Mouse (Mus musculus): ENCODE data around the gene Zfp668. TPM values are rescaled to one million over a fixed set of nuclear protein-coding genes. Genes with fewer than 3 reads are reported as not detected.
"Not testable (repeated sequence)": the region's sequence is repeated elsewhere in the genome, so short reads cannot be mapped to it uniquely, and the experiment has no call there.

Gene Zfp668
- polyA plus RNA-seq, 1 experiment from 2014 or later = 32.5 TPM

- no peak overlapping the region for H3K4me2 ChIP-seq
Measured at GRCm38 (mm10) chr7:127867641-127868040, 9.0 kb downstream of the Zfp668 start.

GRCm38 (mm10) chr7:127866434-127866833, 10.2 kb downstream of the Zfp668 start:
- 93% methylated on average over 12 of the region's 12 CpGs for WGBS
- Histone ChIP-seq H3K9me3 (no peaks in the 10 kb centered on the region), H3K4me2 (no peak overlapping the region), H3K27me3 (no peaks in the 10 kb centered on the region), H3K4me1 (replicated peaks) (peaks cover 12% of the 10 kb centered on the region), H3K27ac (replicated peaks) (no peak overlapping the region), H3K9ac (no peak overlapping the region), H3K36me3 (peaks cover 64% of the 10 kb centered on the region), H3K4me3 (no peak overlapping the region)
- ATAC-seq (ENCODE audit: low read depth) = no peak

More at GRCm38 (mm10) chr7:127867641-127868040, 9.0 kb downstream of the Zfp668 start:
- Histone ChIP-seq H3K9ac (no peak overlapping the region), H3K27me3 (no peaks in the 10 kb centered on the region), H3K4me1 (replicated peaks) (peaks cover 12% of the 10 kb centered on the region), H3K4me3 (no peak overlapping the region), H3K36me3 (peaks cover 70% of the 10 kb centered on the region), H3K9me3 (no peaks in the 10 kb centered on the region), H3K27ac (replicated peaks) (no peak overlapping the region)
- WGBS = 97% methylated on average over 18 of the region's 18 CpGs
- ATAC-seq (ENCODE audit: low read depth) = no peak

DNA sequence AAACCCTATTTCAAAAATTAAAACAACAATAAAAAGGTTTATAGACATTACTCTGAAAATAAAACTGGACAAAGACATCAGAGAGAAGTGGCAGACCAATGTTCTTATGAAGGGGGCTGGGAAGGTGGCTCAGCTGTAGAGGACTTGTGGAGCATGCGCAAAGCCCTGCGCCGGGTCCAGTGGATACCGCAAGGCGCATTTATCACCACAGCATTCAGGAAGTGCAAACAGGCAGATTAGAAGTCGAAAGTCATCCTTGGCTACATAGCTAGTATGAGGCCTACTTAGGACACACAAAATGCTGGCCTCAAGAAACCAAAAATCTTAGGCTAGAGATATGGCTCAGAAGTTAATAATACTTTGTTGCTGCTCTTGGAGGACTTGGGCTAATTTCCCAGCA, 18.4 kb downstream of the Zfp668 start:
- Histone ChIP-seq H3K9ac (no peak overlapping the region), H3K27ac (replicated peaks) (no peak overlapping the region), H3K4me2 (no peak overlapping the region), H3K4me3 (no peak overlapping the region), H3K27me3 (no peaks in the 10 kb centered on the region), H3K9me3 (no peaks in the 10 kb centered on the region), H3K36me3 (peaks cover 7% of the 10 kb centered on the region; the same call in 1 of the 2 replicates), H3K4me1 (replicated peaks) (no peaks in the 10 kb centered on the region)
- 91% methylated on average over 6 of the region's 6 CpGs for WGBS
- ATAC-seq (ENCODE audit: low read depth) = no peak

GRCm38 (mm10) chr7:127850906-127851305, 25.7 kb downstream of the Zfp668 start:
- Histone ChIP-seq H3K4me1 (replicated peaks) (no peaks in the 10 kb centered on the region), H3K9ac (no peak overlapping the region), H3K9me3 (no peaks in the 10 kb centered on the region), H3K27ac (replicated peaks) (no peak overlapping the region), H3K4me2 (no peak overlapping the region), H3K27me3 (no peaks in the 10 kb centered on the region), H3K4me3 (no peak overlapping the region), H3K36me3 (no peaks in the 10 kb centered on the region)
- WGBS = 76% methylated on average over 5 of the region's 5 CpGs
- ATAC-seq (ENCODE audit: low read depth) = no peak

DNA sequence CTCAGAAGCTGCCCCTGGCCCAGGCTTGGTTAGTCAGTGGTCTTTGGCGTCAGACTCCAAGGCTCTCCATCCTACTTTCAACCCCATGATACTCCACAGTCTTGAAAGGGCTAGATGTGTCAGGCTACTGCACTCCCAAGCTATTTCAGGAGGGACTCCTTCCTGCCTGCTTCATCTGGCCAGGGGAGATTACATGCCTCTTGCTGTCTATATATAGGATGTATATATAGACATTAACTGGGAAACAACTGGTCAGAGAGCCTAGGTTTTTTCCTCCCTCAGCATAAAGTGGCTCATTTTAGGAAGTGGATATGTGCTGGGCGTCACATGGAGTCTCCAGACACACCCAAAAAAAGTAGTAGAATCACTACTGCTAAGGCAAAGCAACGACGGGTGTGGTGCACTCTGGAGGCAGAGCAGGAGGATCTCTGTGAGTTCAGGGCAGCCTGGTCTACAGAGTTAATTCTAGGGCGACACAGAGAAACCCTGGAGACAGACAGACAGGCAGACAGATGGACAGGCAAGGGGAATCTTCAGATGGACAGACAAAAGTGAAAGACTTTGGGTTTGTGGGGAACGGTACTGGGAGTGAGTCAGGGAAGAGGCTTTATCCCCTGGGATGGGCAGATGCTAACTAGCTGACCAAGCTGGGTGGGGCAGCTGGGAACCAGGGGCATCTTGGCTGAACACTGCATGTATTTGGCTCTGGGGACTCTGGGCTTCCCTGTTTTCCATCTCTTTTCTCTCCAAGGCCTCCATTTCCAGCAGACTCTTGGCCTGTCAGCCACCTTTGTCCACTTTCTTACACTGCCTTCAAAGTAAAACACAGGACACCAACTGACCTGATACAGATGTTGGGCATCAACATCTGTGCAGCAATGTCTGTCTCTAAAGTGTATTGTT, 26.4 kb downstream of the Zfp668 start:
- H3K4me3 ChIP-seq = no peak overlapping the region
- H3K9ac ChIP-seq = no peak overlapping the region
- H3K4me2 ChIP-seq = no peak overlapping the region
- no peak for ATAC-seq (ENCODE audit: low read depth)
- H3K36me3 ChIP-seq = no peaks in the 10 kb centered on the region
- H3K27ac ChIP-seq (replicated peaks) = no peak overlapping the region
- H3K4me1 ChIP-seq (replicated peaks) = no peaks in the 10 kb centered on the region
- H3K27me3 ChIP-seq = no peaks in the 10 kb centered on the region
- WGBS = 80% methylated on average over 6 of the region's 6 CpGs
- H3K9me3 ChIP-seq = no peaks in the 10 kb centered on the region

GRCm38 (mm10) chr7:127842001-127842718, 34.5 kb downstream of the Zfp668 start:
- Histone ChIP-seq H3K27ac (replicated peaks) (peak overlapping the region; percentile 91), H3K9me3 (no peaks in the 10 kb centered on the region), H3K4me1 (replicated peaks) (peaks cover 17% of the 10 kb centered on the region), H3K4me3 (peak overlapping the region; percentile 70), H3K27me3 (no peaks in the 10 kb centered on the region), H3K4me2 (peak overlapping the region; percentile 99), H3K36me3 (peaks cover 6% of the 10 kb centered on the region; the same call in 1 of the 2 replicates), H3K9ac (peak overlapping the region; percentile 77)
- WGBS = under 1% methylated on average over 40 of the region's 40 CpGs
- ATAC-seq (ENCODE audit: low read depth) = peak; percentile 59

- Histone ChIP-seq H3K4me2 (peak overlapping the region; percentile 99), H3K4me3 (peak overlapping the region; percentile 70), H3K4me1 (replicated peaks) (peaks cover 17% of the 10 kb centered on the region), H3K27me3 (no peaks in the 10 kb centered on the region), H3K36me3 (peaks cover 6% of the 10 kb centered on the region; the same call in 1 of the 2 replicates), H3K27ac (replicated peaks) (peak overlapping the region; percentile 91), H3K9ac (peak overlapping the region; percentile 77), H3K9me3 (no peaks in the 10 kb centered on the region)
- ATAC-seq (ENCODE audit: low read depth) = peak; percentile 90
- under 1% methylated on average over 44 of the region's 46 CpGs for WGBS
Measured at GRCm38 (mm10) chr7:127841340-127842000, 35.2 kb downstream of the Zfp668 start.

GRCm38 (mm10) chr7:127840886-127841285, 35.7 kb downstream of the Zfp668 start:
- H3K36me3 ChIP-seq = peaks cover 6% of the 10 kb centered on the region; the same call in 1 of the 2 replicates
- ATAC-seq (ENCODE audit: low read depth) = peak; percentile 16; the same call in 1 of the 2 replicates

GRCm38 (mm10) chr7:127840031-127840430, 36.6 kb downstream of the Zfp668 start:
- WGBS = 90% methylated on average over 2 of the region's 2 CpGs
- H3K4me3 ChIP-seq; H3K36me3 ChIP-seq; ATAC-seq (ENCODE audit: low read depth); H3K9me3 ChIP-seq; H3K9ac ChIP-seq; H3K27ac ChIP-seq (replicated peaks); H3K27me3 ChIP-seq: not testable (repeated sequence)
- H3K4me1 ChIP-seq (replicated peaks) = peaks cover 17% of the 10 kb centered on the region
- H3K4me2 ChIP-seq = peak overlapping the region; percentile 99

More at GRCm38 (mm10) chr7:127840886-127841285, 35.7 kb downstream of the Zfp668 start:
- peak overlapping the region; percentile 70 for H3K4me3 ChIP-seq
- no peaks in the 10 kb centered on the region for H3K9me3 ChIP-seq
- peak overlapping the region; percentile 91 for H3K27ac ChIP-seq (replicated peaks)
- WGBS = 5% methylated on average over 15 of the region's 15 CpGs
- peak overlapping the region; percentile 99 for H3K4me2 ChIP-seq
- H3K4me1 ChIP-seq (replicated peaks) = peaks cover 17% of the 10 kb centered on the region
- peak overlapping the region; percentile 77 for H3K9ac ChIP-seq
- H3K27me3 ChIP-seq = no peaks in the 10 kb centered on the region

GRCm38 (mm10) chr7:127837878-127838277, 38.8 kb downstream of the Zfp668 start:
- not testable (repeated sequence) for H3K9ac ChIP-seq; H3K36me3 ChIP-seq; ATAC-seq (ENCODE audit: low read depth); H3K4me3 ChIP-seq; H3K4me2 ChIP-seq; H3K27ac ChIP-seq (replicated peaks); H3K9me3 ChIP-seq; H3K27me3 ChIP-seq
- 71% methylated on average over 4 of the region's 4 CpGs for WGBS
- peaks cover 15% of the 10 kb centered on the region for H3K4me1 ChIP-seq (replicated peaks)

DNA sequence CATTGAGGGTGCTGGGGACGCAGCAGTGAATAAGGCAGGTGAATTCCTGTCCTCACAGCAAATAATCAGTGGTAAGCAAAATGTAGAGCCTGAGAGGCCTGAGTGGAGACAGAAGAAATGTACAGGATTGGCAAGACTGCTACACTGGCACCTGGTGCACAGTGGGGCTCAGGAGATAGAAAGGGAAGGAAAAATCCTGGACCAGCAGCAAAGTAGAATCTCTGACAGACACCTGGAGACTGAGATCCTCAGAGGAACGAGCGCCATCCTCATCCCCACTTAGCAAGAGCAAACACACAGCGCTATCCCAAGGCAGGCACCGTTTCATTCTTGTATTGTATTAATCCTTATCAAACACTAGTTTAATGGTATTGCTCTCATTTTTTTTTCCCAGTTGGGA, 39.2 kb downstream of the Zfp668 start:
- Histone ChIP-seq H3K27me3 (no peaks in the 10 kb centered on the region), H3K4me2 (no peak overlapping the region), H3K9me3 (no peaks in the 10 kb centered on the region), H3K4me1 (replicated peaks) (peaks cover 11% of the 10 kb centered on the region), H3K36me3 (no peaks in the 10 kb centered on the region), H3K27ac (replicated peaks) (no peak overlapping the region), H3K9ac (no peak overlapping the region), H3K4me3 (no peak overlapping the region)
- no peak for ATAC-seq (ENCODE audit: low read depth)
- WGBS = 95% methylated on average over 5 of the region's 5 CpGs

DNA sequence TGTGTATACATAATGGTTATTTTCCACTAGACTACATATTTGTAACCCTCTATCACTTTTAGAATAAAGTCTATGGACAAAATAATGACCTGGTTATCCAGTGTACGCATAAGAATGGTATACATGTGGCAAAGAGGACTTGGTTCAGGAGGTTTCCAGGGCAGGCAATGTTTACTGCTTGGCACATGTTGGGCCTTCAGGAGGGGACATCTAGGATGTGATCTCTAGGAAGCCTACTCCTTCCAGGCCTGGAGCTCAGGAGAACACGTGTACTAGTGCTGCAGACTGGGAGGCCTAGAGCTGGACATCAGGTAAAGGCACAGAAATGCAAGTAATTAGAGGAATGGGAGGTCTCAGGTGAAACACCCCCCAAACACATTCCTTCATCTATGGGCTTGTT, 41.1 kb downstream of the Zfp668 start:
- H3K4me3 ChIP-seq = no peak overlapping the region
- H3K9me3 ChIP-seq = no peaks in the 10 kb centered on the region
- WGBS = 87% methylated on average over 2 of the region's 2 CpGs
- H3K4me1 ChIP-seq (replicated peaks) = peaks cover 4% of the 10 kb centered on the region
- no peaks in the 10 kb centered on the region for H3K27me3 ChIP-seq
- no peak for ATAC-seq (ENCODE audit: low read depth)
- H3K4me2 ChIP-seq = no peak overlapping the region
- H3K9ac ChIP-seq = no peak overlapping the region
- H3K36me3 ChIP-seq = no peaks in the 10 kb centered on the region
- no peak overlapping the region for H3K27ac ChIP-seq (replicated peaks)

All from neural tube, embryonic 13.5 days (tissue).